Comparison of ENCODE assay signal across 10 mouse cellular contexts in the genomic region with DNA sequence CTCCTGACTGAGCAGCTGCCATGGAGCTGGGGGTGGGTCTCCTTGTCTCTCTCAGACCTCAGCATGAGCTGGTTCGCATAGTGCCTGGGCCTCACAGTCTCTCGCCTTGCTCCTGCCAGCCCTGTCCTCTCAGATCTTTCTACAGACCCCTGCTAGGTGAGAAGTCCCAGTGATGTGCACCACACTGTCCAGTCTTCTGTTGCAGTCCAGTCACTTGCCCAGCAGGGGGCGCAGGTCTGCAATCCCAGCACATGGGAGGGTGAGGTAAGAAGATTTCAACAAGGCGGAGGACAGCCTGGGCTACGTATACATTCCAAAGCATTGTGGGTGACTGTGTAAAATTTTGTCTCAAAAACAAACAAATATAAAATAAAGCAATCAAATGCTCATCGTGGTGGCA. TPM values are rescaled to one million over a fixed set of nuclear protein-coding genes. Genes with fewer than 3 reads are reported as not detected.
DNase-seq lines count a peak whose midpoint lies in the region; ATAC-seq and TF ChIP-seq lines count a peak whose summit lies in the region.
"Had no signal": no experiment of that assay in that cellular context is flagged by ENCODE, and none has a peak within 500 bp of the region (broad histone marks: within the 10 kb centered on the region; RNA-seq: fewer than 3 reads in every experiment).

No protein-coding gene starts in this region.

- H3K9me3 ChIP-seq in heart, postnatal 0 days (replicated peaks; ENCODE audit: control insufficient read depth, low read length), result no peaks in the 10 kb centered on the region
- H3K9me3 ChIP-seq in neural tube, embryonic 11.5 days (ENCODE audit: control insufficient read depth, low read length), result no peaks in the 10 kb centered on the region
- H3K9me3 ChIP-seq: limb, embryonic 12.5 days had no signal

- H3K36me3 ChIP-seq in heart, postnatal 0 days (replicated peaks; ENCODE audit: control insufficient read depth, insufficient read depth, low read length), result no peaks in the 10 kb centered on the region
- H3K36me3 ChIP-seq in neural tube, embryonic 11.5 days (ENCODE audit: control insufficient read depth, insufficient read depth, low read length), result no peaks in the 10 kb centered on the region
- H3K36me3 ChIP-seq: limb, embryonic 12.5 days had no signal

- peak; percentile 49 for TF ChIP-seq CTCF in heart, postnatal 0 days (IDR thresholded peaks at IDR 0.05; ENCODE audit: low read depth)

- no peaks in the 10 kb centered on the region for H3K4me1 ChIP-seq in heart, postnatal 0 days (ENCODE audit: control insufficient read depth, insufficient read depth)
- H3K4me1 ChIP-seq in neural tube, embryonic 11.5 days (ENCODE audit: control insufficient read depth, insufficient read depth, low read length), result no peaks in the 10 kb centered on the region

- no peak overlapping the region for H3K27ac ChIP-seq in heart, postnatal 0 days (ENCODE audit: low read depth)
- no peak overlapping the region for H3K27ac ChIP-seq in neural tube, embryonic 11.5 days (ENCODE audit: low read depth, low read length)
- H3K27ac ChIP-seq: limb, embryonic 12.5 days had no signal

- no peaks in the 10 kb centered on the region for H3K27me3 ChIP-seq in heart, postnatal 0 days (ENCODE audit: control insufficient read depth, insufficient read depth, low read length)
- H3K27me3 ChIP-seq in neural tube, embryonic 11.5 days (ENCODE audit: control insufficient read depth, insufficient read depth, low read length), result no peaks in the 10 kb centered on the region
- H3K27me3 ChIP-seq: limb, embryonic 12.5 days had no signal

- WGBS in heart, postnatal 0 days, result 36% methylated on average over 6 of the region's 6 CpGs
- 46% methylated on average over 6 of the region's 6 CpGs for WGBS in neural tube, embryonic 11.5 days

- ATAC-seq in heart, postnatal 0 days (ENCODE audit: insufficient read depth, low read depth), result 0 out of 2 replicates have a peak, but pooled peaks have one; percentile 24
- ATAC-seq in erythroid progenitor cell, adult 5-6 weeks (replicated peaks; ENCODE audit: low FRiP score, poor library complexity, severe bottlenecking), result peak; percentile 69
- ATAC-seq in neural tube, embryonic 11.5 days (ENCODE audit: insufficient read depth, low FRiP score, low TSS enrichment), result peak; percentile 53; the same call in 1 of the 2 replicates

- no peak for DNase-seq in heart, postnatal 0 days (ENCODE audit: low spot score)
- DNase-seq in heart, adult 9 months (ENCODE audit: low spot score in 2 of 2), result no peak
- DNase-seq in CD4-positive helper T cell, adult 2 months (ENCODE audit: low read depth, low spot score), result peak; percentile 83
- peak; percentile 65 for DNase-seq in adrenal gland, postnatal 25 days
- peak; percentile 84 for DNase-seq in liver
- DNase-seq in neural tube, embryonic 11.5 days (ENCODE audit: low spot score), result peak; percentile 62
- peak; percentile 85 for DNase-seq in thymus, postnatal 25 days

- H3K4me2 ChIP-seq in heart, postnatal 0 days (ENCODE audit: low read depth, low read length), result no peak overlapping the region
- H3K4me2 ChIP-seq in neural tube, embryonic 11.5 days (ENCODE audit: low read depth), result no peak overlapping the region
- H3K4me2 ChIP-seq: limb, embryonic 12.5 days had no signal

- TF ChIP-seq EP300 in heart, postnatal 0 days (IDR thresholded peaks at IDR 0.05; ENCODE audit: low read depth), result no peak

- no peak overlapping the region for H3K9ac ChIP-seq in heart, postnatal 0 days (replicated peaks; ENCODE audit: low read depth, low read length)
- no peak overlapping the region for H3K9ac ChIP-seq in neural tube, embryonic 11.5 days (ENCODE audit: low read length)
- H3K9ac ChIP-seq: limb, embryonic 12.5 days had no signal

- H3K4me3 ChIP-seq in heart, postnatal 0 days (ENCODE audit: low read depth, low read length), result no peak overlapping the region
- no peak overlapping the region for H3K4me3 ChIP-seq in neural tube, embryonic 11.5 days (ENCODE audit: low read depth, low read length)
- H3K4me3 ChIP-seq: limb, embryonic 12.5 days had no signal

RNA-seq across cellular contexts. Expression of a gene that starts 10.6 kb away (rescaled TPM):
- 0.42 and 2.3 TPM in 2 replicates for total RNA-seq in heart, postnatal 0 days (2014; rRNA removed; ENCODE audit: low replicate concordance)
- polyA plus RNA-seq in heart, postnatal 0 days (2015; fragmentation: Nextera tagmentation; extraction: Ambion mirVana), result 0.88 and 1.1 TPM in 2 replicates
- 0.21 TPM in 1 of 2 replicates, not detected in the other for total RNA-seq in adrenal gland, postnatal 25 days (2021)
- not detected in 2 replicates for total RNA-seq in erythroid progenitor cell, adult 5-6 weeks (2015; ENCODE audit: low replicate concordance)
- 1.8 TPM in 1 of 2 replicates, not detected in the other for total RNA-seq in erythroid progenitor cell, adult 5-6 weeks (2017; ENCODE audit: low replicate concordance)
- 1.8 and 2.0 TPM in 2 replicates for polyA plus RNA-seq in neural tube, embryonic 11.5 days (2014; fragmentation: Nextera tagmentation; extraction: Ambion mirVana)

RNA-seq across cellular contexts. Expression of a gene that starts 20.3 kb away (rescaled TPM):
- total RNA-seq in heart, postnatal 0 days (2014; rRNA removed; ENCODE audit: low replicate concordance), result 0.50 and 5.4 TPM in 2 replicates
- polyA plus RNA-seq in heart, postnatal 0 days (2015; fragmentation: Nextera tagmentation; extraction: Ambion mirVana), result 0.89 and 0.94 TPM in 2 replicates
- total RNA-seq in adrenal gland, postnatal 25 days (2021), result 0.43 and 1.1 TPM in 2 replicates
- 18.0 and 25.9 TPM in 2 replicates for total RNA-seq in erythroid progenitor cell, adult 5-6 weeks (2015; ENCODE audit: low replicate concordance)
- total RNA-seq in erythroid progenitor cell, adult 5-6 weeks (2017; ENCODE audit: low replicate concordance), result 10.5 and 12.7 TPM in 2 replicates
- 1.0 and 1.1 TPM in 2 replicates for polyA plus RNA-seq in neural tube, embryonic 11.5 days (2014; fragmentation: Nextera tagmentation; extraction: Ambion mirVana)

RNA-seq across cellular contexts. Expression of a gene that starts 24.3 kb away (rescaled TPM):
- not detected in 2 replicates for total RNA-seq in heart, postnatal 0 days (2014; rRNA removed; ENCODE audit: low replicate concordance)
- 0.33 TPM in 1 of 2 replicates, not detected in the other for polyA plus RNA-seq in heart, postnatal 0 days (2015; fragmentation: Nextera tagmentation; extraction: Ambion mirVana)
- total RNA-seq in adrenal gland, postnatal 25 days (2021), result not detected in 2 replicates
- total RNA-seq in erythroid progenitor cell, adult 5-6 weeks (2015; ENCODE audit: low replicate concordance), result 3.6 and 9.2 TPM in 2 replicates
- 1.2 and 6.0 TPM in 2 replicates for total RNA-seq in erythroid progenitor cell, adult 5-6 weeks (2017; ENCODE audit: low replicate concordance)
- not detected in 2 replicates for polyA plus RNA-seq in neural tube, embryonic 11.5 days (2014; fragmentation: Nextera tagmentation; extraction: Ambion mirVana)
- polyA plus RNA-seq: embryonic facial prominence, embryonic 14.5 days; limb, embryonic 12.5 days had no signal

RNA-seq across cellular contexts. Expression of a gene that starts 26.2 kb away (rescaled TPM):
- total RNA-seq in heart, postnatal 0 days (2014; rRNA removed; ENCODE audit: low replicate concordance), result 0.19 and 1.3 TPM in 2 replicates
- polyA plus RNA-seq in heart, postnatal 0 days (2015; fragmentation: Nextera tagmentation; extraction: Ambion mirVana), result 0.10 and 0.18 TPM in 2 replicates
- 0.55 and 1.0 TPM in 2 replicates for total RNA-seq in adrenal gland, postnatal 25 days (2021)
- total RNA-seq in erythroid progenitor cell, adult 5-6 weeks (2015; ENCODE audit: low replicate concordance), result 16.2 and 30.2 TPM in 2 replicates
- total RNA-seq in erythroid progenitor cell, adult 5-6 weeks (2017; ENCODE audit: low replicate concordance), result 30.8 and 32.0 TPM in 2 replicates
- 0.27 TPM in 1 of 2 replicates, not detected in the other for polyA plus RNA-seq in neural tube, embryonic 11.5 days (2014; fragmentation: Nextera tagmentation; extraction: Ambion mirVana)
- polyA plus RNA-seq: limb, embryonic 12.5 days had no signal

Comparison
In these comparisons a context has a peak if more than half of its experiments do, and no peak if none do; other contexts are left out.
1. DNase-seq: peak in CD4-positive helper T cell, adult 2 months (single experiment), adrenal gland, postnatal 25 days (single experiment), liver (single experiment), neural tube, embryonic 11.5 days (single experiment) and thymus, postnatal 25 days (single experiment); none in heart, postnatal 0 days (single experiment) and heart, adult 9 months (0 of 2).
2. Peak in every context shown above with its lines, with median percentiles within 50 percentile points of each other: ATAC-seq.